Mouse (Mus musculus): ENCODE measurements around the gene Mageb2. TPM values are rescaled to one million over a fixed set of nuclear protein-coding genes. Genes with fewer than 3 reads are reported as not detected.
"Not testable (repeated sequence)": the region's sequence is repeated elsewhere in the genome, so short reads cannot be mapped to it uniquely, and the experiment has no call there.

Mageb2 gene
- not detected in 2 replicates for total RNA-seq (2014; fragmentation: Nextera tagmentation)
- not detected in 2 replicates for total RNA-seq (2017)

GRCm38 (mm10) chrX:91331390-91331789 is at the start of gene Mageb2:
Mageb2 (plus strand) TSS chrX:91331690.
- ATAC-seq (replicated peaks; ENCODE audit: poor library complexity, severe bottlenecking), result not testable (repeated sequence)

GRCm38 (mm10) chrX:91313256-91313655 is 18.2 kb upstream of the Mageb2 start:
- ATAC-seq (replicated peaks; ENCODE audit: poor library complexity, severe bottlenecking), result not testable (repeated sequence)

Other genes starting within 250 kb of the Mageb2 start
- gene Gm5072, start 60.8 kb downstream of the Mageb2 start, total RNA-seq (2014; fragmentation: Nextera tagmentation), result not detected in 2 replicates
- gene Gm5072, start 60.8 kb downstream of the Mageb2 start, total RNA-seq (2017), result not detected in 2 replicates
- gene Gm8914, start 148.4 kb downstream of the Mageb2 start, total RNA-seq (2014; fragmentation: Nextera tagmentation), result not detected in 2 replicates
- gene Gm8914, start 148.4 kb downstream of the Mageb2 start, total RNA-seq (2017), result not detected in 2 replicates
- gene 1700084M14Rik, start 244.2 kb downstream of the Mageb2 start, total RNA-seq (2014; fragmentation: Nextera tagmentation), result not detected in 2 replicates
- not detected in 2 replicates for gene 1700084M14Rik, start 244.2 kb downstream of the Mageb2 start, total RNA-seq (2017)